Mouse (Mus musculus) E14TG2a.4 (cell line): Measurements from ENCODE around the gene Eml4.

Experiments
- CTCF ChIP-seq: conservative IDR thresholded peaks from 2 replicates; pipeline ENCODE4 v1.5.1; 2014; ENCODE audit warnings: low read length
- NANOG ChIP-seq: IDR thresholded peaks from 2 replicates; pipeline ENCODE4 v1.6.1; 2014; ENCODE audit warnings: borderline replicate concordance, low read length, mixed read lengths

- no peak for TF ChIP-seq CTCF
- TF ChIP-seq NANOG = no peak
Measured at GRCm38 (mm10) chr17:83313046-83313689, 37.6 kb upstream of the Eml4 start.
